Mouse (Mus musculus) monocyte, adult 2 months (primary cell): ENCODE measurements around the gene Usp35.

ENCODE experiments used
- DNase-seq, 2 experiments: peaks; one replicate each; pipeline ENCODE4 v3.0.0; 2022; ENCODE audit warnings: low spot score in 2 of 2, low read depth in 1 of 2

Gene Usp35

GRCm38 (mm10) chr7:97346822-97347166 is 15.0 kb upstream of the Usp35 start:
- DNase-seq, result no peak

GRCm38 (mm10) chr7:97346111-97346821 is 14.4 kb upstream of the Usp35 start:
- DNase-seq, result no peak

DNA sequence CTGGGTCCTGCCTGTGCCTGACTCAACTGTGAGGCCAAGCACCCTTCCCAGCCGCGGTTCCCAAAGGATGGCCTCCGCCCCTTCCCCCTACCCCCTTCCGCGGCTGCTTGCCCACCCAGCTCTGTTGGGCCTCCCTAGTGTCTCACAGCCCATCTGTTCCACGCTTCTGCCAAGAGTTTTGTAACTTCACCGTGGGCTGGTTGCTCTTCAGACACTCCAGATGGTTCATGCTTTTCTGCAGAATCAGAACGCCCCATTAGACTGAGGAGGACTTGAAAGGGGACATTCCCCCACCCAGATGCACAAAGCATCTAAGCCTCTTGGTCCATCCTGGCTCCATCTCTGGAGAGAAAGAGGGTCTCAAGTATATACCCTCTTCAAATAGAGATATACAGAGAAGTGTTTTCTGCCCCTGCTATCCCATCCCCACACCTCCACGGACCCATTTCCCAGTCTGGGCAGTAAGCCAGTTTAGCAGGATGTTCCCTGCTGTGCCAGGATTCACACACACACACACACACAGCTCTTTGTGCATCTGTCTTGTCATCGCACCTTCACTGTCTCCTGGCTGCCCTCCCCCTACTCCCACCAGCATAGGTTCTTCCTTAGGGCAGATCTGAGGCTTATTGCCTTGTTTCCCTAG is 13.5 kb upstream of the Usp35 start:
- DNase-seq, result no peak

- DNase-seq, result no peak
Measured at GRCm38 (mm10) chr7:97344655-97345054, 12.8 kb upstream of the Usp35 start.

- no peak for DNase-seq
Measured at GRCm38 (mm10) chr7:97342961-97343360, 11.1 kb upstream of the Usp35 start.

DNA sequence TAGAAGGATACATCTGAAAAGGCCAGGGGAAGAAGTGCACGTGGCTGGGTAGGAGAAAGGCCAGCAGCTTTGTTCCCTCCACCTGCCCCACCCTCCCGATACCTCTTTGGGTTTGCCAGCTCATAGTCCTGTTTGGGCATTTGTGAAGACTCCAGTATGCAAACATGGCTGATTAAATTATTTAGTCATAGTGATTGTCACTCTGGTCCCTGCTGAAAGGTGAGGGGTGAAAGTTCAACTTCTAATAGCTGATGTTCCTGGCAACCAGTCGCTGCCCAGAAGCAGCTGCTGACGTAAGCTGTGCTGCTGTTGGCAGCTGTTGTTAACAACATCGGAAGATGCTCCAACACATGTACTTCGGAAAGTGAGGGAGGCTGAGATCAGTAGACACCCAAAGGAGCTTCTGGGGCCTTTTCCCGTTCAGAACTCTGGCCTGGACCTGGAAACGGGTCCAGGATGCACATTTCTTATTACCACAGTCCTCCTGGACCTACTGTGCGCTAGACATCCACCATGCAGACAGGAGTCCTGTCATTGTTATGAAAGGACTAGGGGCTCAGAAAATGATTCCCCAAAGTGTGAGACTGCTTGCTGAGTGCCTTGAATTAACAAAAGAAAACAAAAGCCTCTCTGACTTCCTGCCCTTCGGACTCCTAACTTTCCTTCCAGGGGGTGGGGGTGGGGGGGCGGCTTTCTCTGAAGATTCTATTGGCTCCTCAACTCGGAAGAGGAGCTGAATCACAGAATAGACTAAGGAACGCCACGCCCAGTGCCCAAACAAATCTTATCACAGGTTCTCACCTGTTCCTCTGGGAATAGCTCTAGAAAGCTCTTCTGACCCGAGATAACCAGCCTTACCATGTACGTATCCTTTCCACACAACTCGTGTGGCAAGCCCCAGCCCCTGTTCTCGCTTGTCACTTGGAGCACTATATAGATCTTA is 9.4 kb upstream of the Usp35 start:
- no peak for DNase-seq

DNA sequence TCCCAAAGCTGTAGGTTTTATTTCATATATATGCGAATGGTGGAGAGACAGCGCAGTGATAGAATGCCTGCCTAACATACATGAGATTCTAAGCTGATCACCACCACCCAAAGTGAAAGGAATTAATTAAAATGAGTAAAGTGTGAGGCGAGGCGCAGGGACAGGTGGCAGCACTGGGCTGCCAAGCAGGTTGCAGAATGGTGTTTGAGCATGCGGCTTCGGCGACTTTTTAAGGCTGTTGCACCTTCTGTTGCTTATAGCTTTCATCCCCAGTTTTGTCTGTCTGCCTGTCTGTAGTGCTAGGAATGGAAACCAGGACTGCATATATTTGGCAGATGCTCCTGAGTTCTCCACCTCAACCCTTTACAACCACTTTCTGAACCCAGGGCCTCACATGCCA is 7.8 kb upstream of the Usp35 start:
- no peak for DNase-seq

DNA sequence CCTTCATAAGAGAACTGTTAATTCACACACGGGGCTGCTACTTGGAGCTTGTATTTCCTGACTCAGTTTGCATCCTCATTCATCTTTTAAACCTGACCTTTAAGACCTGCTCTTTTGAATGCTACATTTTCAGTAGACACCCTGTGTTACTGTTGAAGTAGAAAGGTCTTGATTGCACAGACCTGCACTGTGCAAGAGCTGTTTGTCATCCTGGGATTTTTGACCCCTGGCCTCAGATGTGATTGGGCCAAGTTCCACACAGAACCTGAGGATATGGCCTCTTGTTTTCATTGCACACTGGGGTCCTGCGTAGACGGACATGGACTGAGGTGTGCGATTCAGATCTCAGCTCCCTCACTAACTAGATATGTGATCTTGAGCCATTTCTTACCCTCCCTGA is 6.8 kb upstream of the Usp35 start:
- DNase-seq, result no peak

- peak in 1 of 2 experiments; percentile 38 for DNase-seq
Measured at GRCm38 (mm10) chr7:97336678-97337077, 4.9 kb upstream of the Usp35 start.

GRCm38 (mm10) chr7:97334406-97334805 is 2.6 kb upstream of the Usp35 start:
- no peak for DNase-seq

DNA sequence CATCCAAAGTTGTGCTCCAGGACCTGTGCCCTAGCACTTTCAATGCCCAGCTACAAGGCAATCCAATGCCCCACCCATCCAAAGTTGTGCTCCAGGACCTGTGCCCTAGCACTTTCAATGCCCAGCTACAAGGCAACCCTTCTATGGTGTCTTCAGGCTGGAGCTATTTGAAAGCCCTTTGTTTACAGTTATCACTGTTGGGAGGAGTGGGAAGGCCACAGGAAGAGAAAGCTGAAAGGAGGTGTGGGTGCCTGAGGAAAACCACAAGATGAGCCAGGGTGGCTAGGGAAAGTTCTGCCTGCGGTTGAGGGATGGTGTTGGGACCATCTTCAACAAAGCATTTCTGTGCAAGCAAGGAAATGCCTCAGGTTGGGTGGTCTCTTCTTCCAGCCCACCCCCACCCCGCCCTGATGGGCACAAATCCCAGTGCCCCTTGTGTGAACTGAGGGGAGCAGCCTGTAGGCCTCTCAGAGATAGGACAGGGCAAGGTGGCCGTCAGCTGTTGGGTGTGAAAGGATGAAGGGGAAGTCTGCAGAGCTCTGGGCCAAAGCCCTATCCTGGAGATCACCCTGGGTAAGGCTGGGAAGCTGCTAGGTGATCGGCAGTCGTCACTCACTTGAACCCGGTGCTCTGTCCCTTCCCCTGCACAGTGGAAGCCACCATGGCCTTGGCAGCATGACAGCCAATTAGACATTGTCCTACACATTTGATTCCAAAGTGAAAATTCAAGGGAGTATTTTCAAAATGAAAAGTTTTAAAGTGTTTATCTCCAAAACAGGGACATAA is 1.5 kb upstream of the Usp35 start:
- DNase-seq, result no peak

DNA sequence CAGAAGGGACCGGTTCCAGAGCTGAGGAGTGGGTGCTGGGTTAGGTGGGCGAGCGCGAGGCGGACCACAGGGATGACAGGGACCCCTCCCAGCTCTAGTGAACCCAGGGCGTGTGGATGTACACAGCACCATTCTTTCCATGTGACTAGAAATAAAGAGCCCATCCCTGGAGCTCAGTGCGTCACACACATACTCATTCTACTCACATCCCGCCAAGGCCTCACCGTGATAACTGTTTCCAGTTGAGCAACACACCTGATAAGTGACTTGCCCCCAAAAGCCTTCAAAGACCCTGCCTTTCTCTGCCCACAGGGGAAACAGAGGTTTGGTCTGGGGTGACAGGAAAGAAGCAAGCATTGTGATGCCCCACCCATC is 834 bp upstream of the Usp35 start:
- no peak for DNase-seq

DNA sequence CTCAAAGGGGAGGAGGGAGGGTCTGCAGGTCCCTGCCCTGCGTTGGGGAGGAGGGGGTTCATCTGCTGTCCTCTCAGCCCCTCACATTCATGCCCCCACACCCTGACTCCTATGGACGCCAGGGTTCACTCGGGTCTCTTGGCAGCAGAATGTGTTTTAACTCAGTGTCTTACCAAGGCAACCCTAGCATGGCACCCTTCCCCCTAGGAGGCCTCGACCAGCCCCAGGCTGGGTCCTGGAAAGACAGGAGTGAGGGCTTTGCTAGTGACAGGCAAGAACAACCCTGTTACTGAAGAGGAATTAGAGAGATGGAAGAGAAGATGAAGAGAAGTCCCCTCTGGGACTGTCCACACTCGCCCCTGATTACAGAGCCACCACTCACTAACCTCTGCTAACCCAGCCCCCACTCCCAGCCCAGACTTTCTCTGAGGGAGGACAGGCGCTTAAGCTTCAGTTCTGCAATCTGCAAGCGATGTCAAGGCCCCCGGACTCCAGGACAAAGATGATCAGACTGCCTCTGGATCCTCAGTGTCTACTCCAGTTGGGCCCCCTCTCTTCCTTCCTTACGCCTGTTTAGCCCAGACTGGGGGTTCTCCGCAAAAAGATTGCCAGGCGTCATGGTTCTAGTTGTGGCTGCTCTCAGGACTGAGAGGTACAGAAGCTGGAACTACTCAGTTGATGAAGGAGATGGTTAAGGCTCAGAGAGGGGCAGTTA is 732 bp downstream of the Usp35 start:
- DNase-seq, result no peak

DNA sequence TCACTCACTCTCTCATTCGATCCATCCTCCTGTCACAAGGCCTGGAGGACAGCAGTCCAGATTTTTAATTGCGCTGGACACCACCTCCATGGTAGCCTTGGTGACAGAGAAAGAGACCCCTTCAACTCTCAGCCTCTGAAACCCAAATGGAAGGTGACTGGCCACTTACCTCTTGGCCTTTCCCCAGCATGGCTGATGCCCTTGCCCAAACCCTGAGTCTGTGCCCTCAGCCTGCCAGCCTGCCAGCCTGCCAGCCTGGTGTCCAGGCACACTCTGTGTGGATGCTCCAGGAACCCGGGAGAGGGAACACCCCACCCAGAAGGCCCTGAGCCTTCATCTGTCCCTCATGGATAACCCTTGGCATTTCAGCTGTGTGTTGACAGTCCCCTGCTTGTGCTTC is 2.1 kb downstream of the Usp35 start:
- no peak for DNase-seq

- DNase-seq, result no peak
Measured at GRCm38 (mm10) chr7:97328891-97329588, 2.8 kb downstream of the Usp35 start.

DNA sequence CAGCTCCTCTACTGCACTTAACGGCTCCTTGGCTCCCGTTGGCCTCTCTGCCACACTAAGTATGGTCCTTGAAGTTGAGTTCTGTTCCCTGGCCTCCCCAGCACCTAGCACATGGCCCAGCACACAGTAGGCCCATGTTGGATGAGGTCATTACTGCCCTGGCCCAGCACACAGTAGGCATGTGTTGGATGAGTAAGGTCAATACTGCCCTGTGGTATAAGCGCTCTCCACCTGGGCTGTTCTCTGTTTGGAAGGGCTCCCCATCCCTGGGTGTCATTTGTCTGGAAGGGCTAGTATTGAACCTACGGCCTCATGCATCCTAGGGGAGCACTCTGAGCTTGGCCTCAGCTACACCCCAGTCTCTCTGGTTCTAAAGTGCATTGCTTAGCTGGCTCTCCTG is 4.4 kb downstream of the Usp35 start:
- DNase-seq, result no peak

DNA sequence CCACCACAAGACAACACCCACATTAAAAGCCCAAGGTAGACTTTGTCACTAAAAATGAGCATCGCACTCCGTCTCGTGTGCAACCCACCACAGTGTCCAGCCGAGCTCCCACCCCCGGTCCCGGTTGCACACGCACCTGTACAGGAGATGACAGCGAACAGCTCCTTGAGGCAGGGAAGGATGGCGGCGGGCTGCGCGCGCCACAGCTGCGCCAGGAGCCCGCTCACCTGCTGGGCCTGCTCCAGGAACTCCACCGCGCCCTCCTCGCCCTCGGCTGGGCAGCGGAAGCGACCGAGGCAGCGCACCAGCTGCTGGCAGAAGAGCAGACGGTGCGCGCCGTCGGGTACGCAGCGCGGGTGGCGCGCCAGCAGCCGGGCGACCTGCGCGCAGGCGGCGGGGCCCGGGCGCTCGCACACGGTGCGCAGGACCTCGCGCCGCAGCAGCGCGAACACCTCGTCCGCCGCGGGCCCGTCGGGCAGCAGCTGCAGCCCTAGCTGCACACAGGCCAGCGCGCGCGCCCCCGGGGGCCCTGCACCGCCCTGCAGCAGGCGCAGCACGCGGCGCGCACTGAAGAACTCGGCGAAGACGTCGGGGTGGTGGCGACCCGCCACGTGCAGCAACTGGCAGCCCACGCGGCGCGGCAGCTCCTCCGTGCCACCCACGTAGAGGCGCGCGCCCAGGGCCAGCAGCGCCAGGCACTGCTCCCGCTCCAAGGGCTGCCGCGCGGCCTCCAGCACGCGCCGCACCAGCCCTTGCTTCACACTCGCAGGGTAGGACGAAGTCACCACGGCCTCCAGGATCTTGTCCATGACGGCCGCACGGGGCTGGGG is 6.4 kb downstream of the Usp35 start:
- DNase-seq, result no peak

DNA sequence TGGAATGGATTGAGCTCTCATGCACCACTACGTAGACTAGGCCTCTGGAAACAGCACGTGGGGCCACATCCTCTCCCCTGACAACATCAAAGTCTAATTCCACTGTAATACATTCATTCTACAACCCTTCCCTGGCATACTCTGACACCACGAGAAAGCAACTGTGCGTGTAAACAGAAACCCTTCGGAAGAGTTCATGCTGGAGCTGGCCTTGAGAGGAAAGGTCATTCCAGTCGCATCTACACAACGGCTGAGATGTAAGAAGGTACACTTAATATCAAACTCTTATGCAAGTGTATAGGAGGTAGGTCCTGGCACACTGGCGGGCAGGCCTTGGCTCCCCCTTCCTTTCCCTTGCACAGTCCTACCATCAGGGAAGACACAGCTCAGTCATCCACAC is 7.5 kb downstream of the Usp35 start:
- no peak for DNase-seq

GRCm38 (mm10) chr7:97317706-97318105 is 14.1 kb downstream of the Usp35 start:
- DNase-seq, result no peak
